Mouse (Mus musculus) heart, embryonic 11.5 days (tissue): ENCODE results near the gene Ifna5. TPM values are rescaled to one million over a fixed set of nuclear protein-coding genes. Genes with fewer than 3 reads are reported as not detected.

Experiments
- ATAC-seq: fragments of 200-750 bp; cut with Nextera tagmentation; replicated peaks from 2 replicates; pipeline ENCODE4 v1.8.0; 2017; ENCODE audit warnings: moderate library complexity; ENCODE audit not compliant: insufficient number of reproducible peaks, low FRiP score, low TSS enrichment
- H3K27ac ChIP-seq: fragments of 300-500 bp; sonication (generic); 2 replicates; pipeline ENCODE4 v1.5.1; 2014; ENCODE audit warnings: mild to moderate bottlenecking, low read depth, low read length
- H3K27me3 ChIP-seq: fragments of 300-500 bp; sonication (generic); 2 replicates; pipeline ENCODE4 v1.6.1; 2014; ENCODE audit warnings: mild to moderate bottlenecking, low read length, mixed read lengths; ENCODE audit not compliant: control insufficient read depth, insufficient read depth
- H3K36me3 ChIP-seq: fragments of 300-500 bp; sonication (generic); 2 replicates; pipeline ENCODE4 v1.6.1; 2014; ENCODE audit warnings: mild to moderate bottlenecking, low read length, moderate library complexity, mixed read lengths; ENCODE audit not compliant: control insufficient read depth, insufficient read depth
- H3K4me1 ChIP-seq: fragments of 300-500 bp; sonication (generic); 2 replicates; pipeline ENCODE4 v1.6.1; 2014; ENCODE audit warnings: low read length; ENCODE audit not compliant: control insufficient read depth, insufficient read depth
- H3K4me2 ChIP-seq: fragments of 300-500 bp; sonication (generic); 2 replicates; pipeline ENCODE4 v1.6.1; 2014; ENCODE audit warnings: mild to moderate bottlenecking, moderate library complexity
- H3K4me3 ChIP-seq: fragments of 300-500 bp; sonication (generic); 2 replicates; pipeline ENCODE4 v1.5.1; 2014; ENCODE audit warnings: low read depth, low read length
- H3K9ac ChIP-seq: fragments of 300-500 bp; sonication (generic); 2 replicates; pipeline ENCODE4 v1.6.1; 2014; ENCODE audit warnings: mild to moderate bottlenecking, low read depth, low read length, moderate library complexity
- H3K9me3 ChIP-seq: fragments of 300-500 bp; sonication (generic); replicated peaks from 2 replicates; pipeline ENCODE4 v1.6.1; 2016; ENCODE audit warnings: low read length; ENCODE audit not compliant: control insufficient read depth
- WGBS: fragments of 180-500 bp; shearing (Covaris S2); extraction: QIAGEN DNeasy Blood & Tissue Kit; methylation state at CpG from one replicate; pipeline ENCODE4 v1.1.7; 2014; ENCODE audit not compliant: insufficient replicate concordance; 5-methylcytosine and 5-hydroxymethylcytosine counted together
- polyA plus RNA-seq: library from polyadenylated mRNA; unstranded; fragments of >200 nt; fragmentation: Nextera tagmentation; extraction: Ambion mirVana; gene quantifications from 2 replicates; pipeline ENCODE4 v1.2.1, GENCODE M21; 2014

Ifna5 gene
- polyA plus RNA-seq, 1 experiment from 2014 or later, result not detected

DNA sequence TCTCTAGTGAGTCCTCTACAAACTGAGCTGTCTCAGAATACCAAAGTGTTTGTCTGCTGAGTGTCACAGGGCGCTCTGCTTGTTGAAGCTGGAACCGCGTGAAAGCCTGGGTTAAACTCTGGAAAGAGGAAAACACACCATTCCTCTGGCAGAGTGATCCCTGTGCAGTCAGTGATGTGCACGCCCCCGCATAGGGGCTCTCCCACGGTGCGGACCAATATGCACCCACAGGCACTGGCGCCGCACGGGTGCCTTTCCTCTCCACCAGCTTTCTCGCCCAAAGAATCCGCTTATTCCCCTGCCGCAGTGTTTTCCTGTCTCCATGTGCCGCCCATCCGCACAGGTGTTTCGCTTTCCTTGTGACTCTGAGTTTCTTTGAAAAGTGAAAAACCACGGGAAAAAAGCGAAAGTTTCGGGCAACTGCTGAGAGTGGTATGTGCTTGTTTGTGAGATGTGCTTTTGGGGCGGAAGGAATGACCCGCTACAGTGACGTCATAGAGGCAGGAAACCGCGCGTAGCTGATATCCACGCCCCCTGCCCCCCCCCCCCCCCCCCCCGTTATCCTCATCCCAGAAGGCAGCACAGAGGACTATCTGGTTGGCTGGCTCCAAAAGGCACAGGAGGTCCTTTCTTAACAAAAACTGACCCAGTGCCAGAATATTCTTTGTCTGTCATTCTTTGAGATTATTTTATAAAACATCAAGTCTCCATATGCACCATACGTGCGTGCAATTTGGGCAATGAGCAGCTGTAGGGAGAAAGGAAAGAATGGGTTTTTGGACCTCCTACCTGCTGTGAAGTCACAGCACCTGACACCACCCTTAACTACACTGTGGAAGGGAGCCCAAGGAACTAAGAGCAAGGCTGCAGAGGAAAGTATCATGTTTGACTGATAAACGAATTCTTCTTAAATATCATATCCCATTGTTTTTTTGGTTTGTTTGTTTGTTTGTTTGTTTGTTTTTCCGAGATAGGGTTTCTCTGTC lies 32.9 kb downstream of the Ifna5 start:
- ATAC-seq, result peak; percentile 55; the same call in 1 of the 2 replicates
- H3K27ac ChIP-seq, result no peak overlapping the region
- peak overlapping the region; percentile 93 for H3K4me2 ChIP-seq
- H3K4me3 ChIP-seq, result peak overlapping the region; percentile 62
- no peaks in the 10 kb centered on the region for H3K36me3 ChIP-seq
- H3K4me1 ChIP-seq, result no peaks in the 10 kb centered on the region
- peak overlapping the region; percentile 73 for H3K9ac ChIP-seq
- H3K9me3 ChIP-seq, result no peaks in the 10 kb centered on the region
- peaks cover 8% of the 10 kb centered on the region; the same call in 1 of the 2 replicates for H3K27me3 ChIP-seq
- 7% methylated on average over 31 of the region's 31 CpGs for WGBS

DNA sequence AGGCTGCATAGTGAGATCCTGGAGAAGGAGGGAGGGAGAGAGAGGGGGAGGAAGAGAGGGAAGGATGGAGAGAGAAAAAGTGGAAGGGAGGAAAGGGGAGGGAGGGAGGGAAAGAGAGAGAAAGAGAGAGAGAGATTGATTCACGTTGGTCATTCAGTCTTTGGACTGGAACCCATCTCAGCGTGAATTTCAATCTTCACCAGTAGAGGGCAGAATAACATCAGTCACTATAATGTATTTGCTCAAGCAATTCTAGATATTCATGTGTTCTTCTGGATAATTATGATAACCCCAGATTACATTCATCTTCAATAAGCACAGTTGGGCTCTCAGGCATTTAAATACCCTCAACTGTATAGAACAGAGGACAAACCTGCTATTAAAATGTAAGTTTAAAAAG lies 37.4 kb downstream of the Ifna5 start:
- ATAC-seq, result no peak
- Histone ChIP-seq H3K4me1 (no peaks in the 10 kb centered on the region), H3K27ac (no peak overlapping the region), H3K27me3 (no peaks in the 10 kb centered on the region), H3K9me3 (no peaks in the 10 kb centered on the region), H3K9ac (no peak overlapping the region), H3K4me3 (no peak overlapping the region), H3K4me2 (no peak overlapping the region), H3K36me3 (no peaks in the 10 kb centered on the region)
- 2% methylated on average over 2 of the region's 2 CpGs for WGBS

DNA sequence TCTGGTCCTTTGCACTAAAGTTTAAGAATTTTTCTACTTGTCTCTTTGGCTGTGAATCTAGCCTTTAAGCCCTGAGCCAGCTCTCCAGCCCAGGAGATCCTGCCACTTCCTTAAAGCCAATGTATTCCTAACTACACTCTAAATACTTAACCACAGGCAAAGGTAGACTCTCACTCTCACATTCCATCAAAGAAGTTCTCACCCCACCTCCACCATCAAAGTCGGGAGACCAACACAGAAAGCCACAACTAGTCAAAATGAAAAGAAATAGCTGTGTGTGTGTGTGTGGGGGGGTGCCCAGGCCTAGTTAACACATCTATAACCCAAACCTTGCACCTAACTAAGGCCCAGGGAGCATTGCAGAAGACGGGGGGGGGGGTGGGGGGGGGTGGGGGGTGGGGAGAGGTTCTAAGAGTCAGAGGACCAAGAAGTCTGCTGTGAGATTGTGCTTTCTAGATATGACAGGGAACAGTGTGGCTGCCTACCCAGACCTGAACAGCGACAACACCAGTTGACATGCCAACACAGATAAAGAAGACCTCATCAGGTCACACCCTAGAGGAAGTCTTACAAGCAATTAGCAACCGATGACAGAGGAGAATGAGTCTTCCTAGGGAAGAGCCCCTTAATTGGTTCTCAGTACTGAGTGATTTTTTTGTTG lies 40.2 kb downstream of the Ifna5 start:
- Histone ChIP-seq H3K4me2 (no peak overlapping the region), H3K27me3 (no peaks in the 10 kb centered on the region), H3K36me3 (no peaks in the 10 kb centered on the region), H3K9me3 (no peaks in the 10 kb centered on the region), H3K9ac (no peak overlapping the region), H3K4me1 (no peaks in the 10 kb centered on the region), H3K27ac (no peak overlapping the region), H3K4me3 (no peak overlapping the region)
- ATAC-seq, result no peak
- WGBS, result 27% methylated on average over 4 of the region's 4 CpGs

GRCm38 (mm10) chr4:88876520-88876919 lies 41.2 kb downstream of the Ifna5 start:
- H3K4me3 ChIP-seq, result no peak overlapping the region
- H3K27ac ChIP-seq, result no peak overlapping the region
- no peak for ATAC-seq
- no peak overlapping the region for H3K4me2 ChIP-seq
- no peaks in the 10 kb centered on the region for H3K36me3 ChIP-seq
- H3K27me3 ChIP-seq, result no peaks in the 10 kb centered on the region
- WGBS, result 71% methylated on average over 4 of the region's 4 CpGs
- no peaks in the 10 kb centered on the region for H3K4me1 ChIP-seq
- no peak overlapping the region for H3K9ac ChIP-seq
- H3K9me3 ChIP-seq, result no peaks in the 10 kb centered on the region

GRCm38 (mm10) chr4:88878246-88878645 lies 42.9 kb downstream of the Ifna5 start:
- Histone ChIP-seq H3K36me3 (no peaks in the 10 kb centered on the region), H3K4me2 (no peak overlapping the region)
- WGBS, result 29% methylated on average over 10 of the region's 10 CpGs

GRCm38 (mm10) chr4:88878772-88879171 lies 43.4 kb downstream of the Ifna5 start:
- Histone ChIP-seq H3K27me3 (no peaks in the 10 kb centered on the region), H3K9ac (no peak overlapping the region), H3K4me1 (no peaks in the 10 kb centered on the region), H3K36me3 (no peaks in the 10 kb centered on the region), H3K9me3 (no peaks in the 10 kb centered on the region), H3K4me2 (no peak overlapping the region), H3K4me3 (no peak overlapping the region), H3K27ac (no peak overlapping the region)
- ATAC-seq, result no peak
- 69% methylated on average over 4 of the region's 4 CpGs for WGBS

More at GRCm38 (mm10) chr4:88878246-88878645, 42.9 kb downstream of the Ifna5 start:
- H3K9me3 ChIP-seq, result no peaks in the 10 kb centered on the region
- H3K4me1 ChIP-seq, result no peaks in the 10 kb centered on the region
- no peak for ATAC-seq
- H3K4me3 ChIP-seq, result no peak overlapping the region
- H3K9ac ChIP-seq, result no peak overlapping the region
- no peak overlapping the region for H3K27ac ChIP-seq
- no peaks in the 10 kb centered on the region for H3K27me3 ChIP-seq

DNA sequence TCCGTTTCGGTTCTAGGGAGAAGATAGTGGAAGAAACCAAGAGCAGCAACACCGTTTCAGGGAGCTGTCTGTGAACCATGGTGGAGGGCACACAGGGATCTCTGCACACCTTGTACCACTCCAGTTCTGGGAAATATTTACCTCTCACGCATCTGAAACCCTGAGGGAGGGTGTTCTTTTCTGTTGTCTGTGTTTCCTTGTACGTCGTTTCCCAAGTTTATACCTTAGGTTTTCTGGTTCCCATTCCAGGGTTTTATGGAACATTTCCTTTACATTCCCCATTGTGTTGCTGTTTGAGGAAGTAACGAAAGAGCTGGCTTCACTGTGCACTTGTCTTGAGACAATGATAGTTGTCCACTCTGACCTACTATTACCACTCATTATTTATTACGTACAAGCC lies 44.8 kb downstream of the Ifna5 start, which contains the start of gene Ifne:
Gene Ifne, minus strand, starts transcription at position 101 of the 400 bp plus-strand sequence.
- 83% methylated on average over 8 of the region's 8 CpGs for WGBS
- Histone ChIP-seq H3K27ac (no peak within 1 kb of the TSS), H3K4me2 (no peak within 1 kb of the TSS), H3K4me3 (no peak within 1 kb of the TSS), H3K36me3 (no peaks in the 10 kb centered on the region), H3K4me1 (no peaks in the 10 kb centered on the region), H3K9ac (no peak within 1 kb of the TSS), H3K27me3 (no peaks in the 10 kb centered on the region), H3K9me3 (no peaks in the 10 kb centered on the region)
- no peak for ATAC-seq
